Mouse (Mus musculus) lung, embryonic 14.5 days (tissue): ENCODE results near the gene Gm49510. TPM values are rescaled to one million over a fixed set of nuclear protein-coding genes. Genes with fewer than 3 reads are reported as not detected.

Experiments used
- ATAC-seq: fragments of 200-750 bp; cut with Nextera tagmentation; 2 replicates; pipeline ENCODE4 v1.8.0; 2017; ENCODE audit warnings: mild to moderate bottlenecking, moderate TSS enrichment, moderate library complexity; ENCODE audit not compliant: insufficient read depth
- DNase-seq: peaks from one replicate; pipeline ENCODE4 v3.0.0-alpha.2; 2015
- H3K27ac ChIP-seq: fragments of 300-500 bp; sonication (generic); 2 replicates; pipeline ENCODE4 v1.5.1; 2014; ENCODE audit warnings: low read depth, mild to moderate bottlenecking, moderate library complexity
- H3K27me3 ChIP-seq: fragments of 300-500 bp; sonication (generic); 2 replicates; pipeline ENCODE4 v1.6.1; 2014; ENCODE audit warnings: low read length, control low read depth; ENCODE audit not compliant: insufficient read depth
- H3K36me3 ChIP-seq: fragments of 300-500 bp; sonication (generic); 2 replicates; pipeline ENCODE4 v1.6.1; 2014; ENCODE audit warnings: control low read depth; ENCODE audit not compliant: insufficient read depth
- H3K4me1 ChIP-seq: fragments of 300-500 bp; sonication (generic); 2 replicates; pipeline ENCODE4 v1.6.1; 2014; ENCODE audit warnings: antibody characterized with exemption, control low read depth; ENCODE audit not compliant: insufficient read depth
- H3K4me2 ChIP-seq: fragments of 300-500 bp; sonication (generic); 2 replicates; pipeline ENCODE4 v1.6.1; 2014; ENCODE audit warnings: mild to moderate bottlenecking
- H3K4me3 ChIP-seq: fragments of 300-500 bp; sonication (generic); 2 replicates; pipeline ENCODE4 v1.5.1; 2014; ENCODE audit warnings: low read depth, low read length
- H3K9ac ChIP-seq: fragments of 300-500 bp; sonication (generic); 2 replicates; pipeline ENCODE4 v1.6.1; 2014
- H3K9me3 ChIP-seq: fragments of 300-500 bp; sonication (generic); 2 replicates; pipeline ENCODE4 v1.6.1; 2016; ENCODE audit warnings: low read depth, low read length, control low read depth
- CTCF ChIP-seq: IDR thresholded peaks from 2 replicates; pipeline ENCODE4 v1.5.1; 2016; ENCODE audit warnings: antibody characterized with exemption, low read depth
- WGBS: fragments of 180-500 bp; shearing (Covaris S2); extraction: QIAGEN DNeasy Blood & Tissue Kit; methylation state at CpG from one replicate; pipeline ENCODE4 v1.1.7; 2014; 5-methylcytosine and 5-hydroxymethylcytosine counted together
- polyA plus RNA-seq: library from polyadenylated mRNA; unstranded; fragments of >200 nt; fragmentation: Nextera tagmentation; extraction: Ambion mirVana; gene quantifications from 2 replicates; pipeline ENCODE4 v1.2.1, GENCODE M21; 2014

Gene Gm49510
- polyA plus RNA-seq, 1 experiment from 2014 or later: 0.70 TPM

GRCm38 (mm10) chr15:78872021-78872608, 27.4 kb upstream of the Gm49510 start:
- H3K36me3 ChIP-seq: no peaks in the 10 kb centered on the region
- no peaks in the 10 kb centered on the region for H3K27me3 ChIP-seq
- H3K4me2 ChIP-seq: no peak overlapping the region
- no peaks in the 10 kb centered on the region for H3K9me3 ChIP-seq
- no peak overlapping the region for H3K27ac ChIP-seq
- H3K4me1 ChIP-seq: peaks cover 9% of the 10 kb centered on the region
- peak; percentile 47 for TF ChIP-seq CTCF
- no peak overlapping the region for H3K4me3 ChIP-seq
- DNase-seq (no peak), ATAC-seq (no peak)
- H3K9ac ChIP-seq: no peak overlapping the region
- WGBS: 33% methylated on average over 5 of the region's 5 CpGs

GRCm38 (mm10) chr15:78873803-78874435, 25.5 kb upstream of the Gm49510 start:
- Histone ChIP-seq H3K4me2 (peak overlapping the region; percentile 12; the same call in 1 of the 2 replicates), H3K9ac (no peak overlapping the region), H3K4me1 (peaks cover 2% of the 10 kb centered on the region), H3K27ac (no peak overlapping the region), H3K9me3 (no peaks in the 10 kb centered on the region), H3K36me3 (no peaks in the 10 kb centered on the region), H3K27me3 (no peaks in the 10 kb centered on the region), H3K4me3 (no peak overlapping the region)
- TF ChIP-seq CTCF: peak; percentile 18; the same call in 1 of the 2 replicates
- peak; percentile 56 for DNase-seq
- 41% methylated on average over 13 of the region's 13 CpGs for WGBS
- no peak for ATAC-seq

- Histone ChIP-seq H3K4me2 (no peak overlapping the region), H3K36me3 (peaks cover 3% of the 10 kb centered on the region; the same call in 1 of the 2 replicates), H3K27me3 (no peaks in the 10 kb centered on the region), H3K9ac (no peak overlapping the region), H3K4me1 (peaks cover 6% of the 10 kb centered on the region; the same call in 1 of the 2 replicates), H3K4me3 (no peak overlapping the region), H3K9me3 (no peaks in the 10 kb centered on the region), H3K27ac (peak overlapping the region; percentile 99)
- DNase-seq (no peak), ATAC-seq (no peak)
- TF ChIP-seq CTCF: no peak
- WGBS: 68% methylated on average over 8 of the region's 8 CpGs
Measured at GRCm38 (mm10) chr15:78874989-78875388, 24.5 kb upstream of the Gm49510 start.

GRCm38 (mm10) chr15:78875537-78875936, 23.9 kb upstream of the Gm49510 start:
- peaks cover 8% of the 10 kb centered on the region for H3K36me3 ChIP-seq
- H3K27me3 ChIP-seq: no peaks in the 10 kb centered on the region
- no peak for TF ChIP-seq CTCF
- ATAC-seq (no peak), DNase-seq (no peak)
- 64% methylated on average over 5 of the region's 5 CpGs for WGBS
- H3K4me1 ChIP-seq: peaks cover 6% of the 10 kb centered on the region; the same call in 1 of the 2 replicates
- peak overlapping the region; percentile 84; the same call in 1 of the 2 replicates for H3K9ac ChIP-seq
- no peak overlapping the region for H3K4me3 ChIP-seq
- no peaks in the 10 kb centered on the region for H3K9me3 ChIP-seq
- peak overlapping the region; percentile 78 for H3K4me2 ChIP-seq
- H3K27ac ChIP-seq: peak overlapping the region; percentile 99

GRCm38 (mm10) chr15:78876258-78876696, 23.2 kb upstream of the Gm49510 start:
- Histone ChIP-seq H3K4me1 (peaks cover 6% of the 10 kb centered on the region; the same call in 1 of the 2 replicates), H3K4me3 (peak overlapping the region; percentile 72), H3K27ac (peak overlapping the region; percentile 99), H3K36me3 (peaks cover 16% of the 10 kb centered on the region), H3K27me3 (no peaks in the 10 kb centered on the region), H3K9me3 (no peaks in the 10 kb centered on the region), H3K4me2 (peak overlapping the region; percentile 78), H3K9ac (peak overlapping the region; percentile 84)
- DNase-seq: peak; percentile 95
- peak; percentile 29 for ATAC-seq
- peak; percentile 87 for TF ChIP-seq CTCF
- under 1% methylated on average over 17 of the region's 17 CpGs for WGBS

- TF ChIP-seq CTCF: no peak
- Histone ChIP-seq H3K4me1 (peaks cover 6% of the 10 kb centered on the region; the same call in 1 of the 2 replicates), H3K4me3 (peak within 1 kb of the TSS; percentile 72), H3K36me3 (peaks cover 25% of the 10 kb centered on the region), H3K4me2 (peak within 1 kb of the TSS; percentile 78), H3K27me3 (no peaks in the 10 kb centered on the region), H3K27ac (peak within 1 kb of the TSS; percentile 99), H3K9ac (peak within 1 kb of the TSS; percentile 84), H3K9me3 (no peaks in the 10 kb centered on the region)
- ATAC-seq (peak; percentile 90), DNase-seq (peak; percentile 99)
- WGBS: under 1% methylated on average over 51 of the region's 95 CpGs
Measured at GRCm38 (mm10) chr15:78876991-78877809, 22.3 kb upstream of the Gm49510 start, which contains the start of gene Gga1. Gga1 (plus strand) TSS chr15:78877190.
